Mouse (Mus musculus) stomach, embryonic 14.5 days (tissue): ENCODE data around the gene Polm. TPM values are rescaled to one million over a fixed set of nuclear protein-coding genes. Genes with fewer than 3 reads are reported as not detected.

ENCODE experiments used
- ATAC-seq: fragments of 200-750 bp; cut with Nextera tagmentation; 2 replicates; pipeline ENCODE4 v1.8.0; 2017; ENCODE audit warnings: low read depth, moderate TSS enrichment; ENCODE audit not compliant: insufficient number of reproducible peaks, insufficient read depth, low FRiP score
- H3K27ac ChIP-seq: fragments of 300-500 bp; sonication (generic); 2 replicates; pipeline ENCODE4 v1.5.1; 2014; ENCODE audit warnings: mild to moderate bottlenecking, low read length, moderate library complexity, mixed read lengths
- H3K27me3 ChIP-seq: fragments of 300-500 bp; sonication (generic); 2 replicates; pipeline ENCODE4 v1.6.1; 2014; ENCODE audit warnings: low read length, control low read depth, mixed read lengths; ENCODE audit not compliant: control insufficient read depth, insufficient read depth
- H3K36me3 ChIP-seq: fragments of 300-500 bp; sonication (generic); 2 replicates; pipeline ENCODE4 v1.6.1; 2014; ENCODE audit warnings: mild to moderate bottlenecking, control low read depth, low read length, moderate library complexity, mixed read lengths; ENCODE audit not compliant: control insufficient read depth, insufficient read depth
- H3K4me1 ChIP-seq: fragments of 300-500 bp; sonication (generic); 2 replicates; pipeline ENCODE4 v1.6.1; 2014; ENCODE audit warnings: low read length, control low read depth, mixed read lengths; ENCODE audit not compliant: control insufficient read depth, insufficient read depth
- H3K4me2 ChIP-seq: fragments of 300-500 bp; sonication (generic); replicated peaks from 2 replicates; pipeline ENCODE4 v1.6.1; 2014; ENCODE audit warnings: low read depth, low read length, control low read depth
- H3K4me3 ChIP-seq: fragments of 300-500 bp; sonication (generic); 2 replicates; pipeline ENCODE4 v1.5.1; 2014; ENCODE audit warnings: low read depth, low read length, control low read depth
- H3K9ac ChIP-seq: fragments of 300-500 bp; sonication (generic); replicated peaks from 2 replicates; pipeline ENCODE4 v1.6.1; 2014; ENCODE audit warnings: low read depth, mild to moderate bottlenecking, control low read depth, low read length, moderate library complexity, mixed read lengths
- H3K9me3 ChIP-seq: fragments of 300-500 bp; sonication (generic); 2 replicates; pipeline ENCODE4 v1.6.1; 2016; ENCODE audit warnings: low read depth, low read length, control low read depth; ENCODE audit not compliant: control insufficient read depth
- WGBS: fragments of 180-500 bp; shearing (Covaris S2); extraction: QIAGEN DNeasy Blood & Tissue Kit; methylation state at CpG from one replicate; pipeline ENCODE4 v1.1.7; 2014; 5-methylcytosine and 5-hydroxymethylcytosine counted together
- polyA plus RNA-seq: library from polyadenylated mRNA; unstranded; fragments of >200 nt; fragmentation: Nextera tagmentation; extraction: Ambion mirVana; gene quantifications from 2 replicates; pipeline ENCODE4 v1.2.1, GENCODE M21; 2014

Polm gene
- polyA plus RNA-seq, 1 experiment from 2014 or later = 10.3 TPM

DNA sequence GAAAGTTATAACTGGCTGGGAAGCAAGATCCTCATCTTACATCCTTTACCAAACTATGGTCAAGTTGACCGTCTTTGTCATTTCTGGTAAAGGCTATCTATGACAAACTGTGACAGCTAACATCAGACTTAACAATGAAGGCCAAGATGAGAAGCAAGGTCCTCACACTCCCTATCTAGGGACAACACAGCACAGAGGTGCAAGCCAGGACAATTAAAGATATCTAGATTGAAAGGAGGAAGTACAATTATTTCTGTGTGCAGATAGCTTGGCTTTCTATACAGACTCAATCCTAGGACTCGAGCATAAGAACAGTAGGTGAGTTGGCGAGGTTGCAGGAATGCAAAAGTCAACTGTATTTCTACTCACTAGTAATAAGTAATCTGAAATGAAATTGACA is 32.1 kb downstream of the Polm start:
- no peak for ATAC-seq
- Histone ChIP-seq H3K9me3 (no peaks in the 10 kb centered on the region), H3K4me1 (0 out of 2 replicates have a peak, but pooled peaks cover 7% of the 10 kb centered on the region), H3K4me3 (no peak overlapping the region), H3K27me3 (no peaks in the 10 kb centered on the region), H3K36me3 (no peaks in the 10 kb centered on the region; the same call in 1 of the 2 replicates), H3K4me2 (no peak overlapping the region), H3K9ac (no peak overlapping the region), H3K27ac (no peak overlapping the region)
- 75% methylated on average over 3 of the region's 3 CpGs for WGBS

DNA sequence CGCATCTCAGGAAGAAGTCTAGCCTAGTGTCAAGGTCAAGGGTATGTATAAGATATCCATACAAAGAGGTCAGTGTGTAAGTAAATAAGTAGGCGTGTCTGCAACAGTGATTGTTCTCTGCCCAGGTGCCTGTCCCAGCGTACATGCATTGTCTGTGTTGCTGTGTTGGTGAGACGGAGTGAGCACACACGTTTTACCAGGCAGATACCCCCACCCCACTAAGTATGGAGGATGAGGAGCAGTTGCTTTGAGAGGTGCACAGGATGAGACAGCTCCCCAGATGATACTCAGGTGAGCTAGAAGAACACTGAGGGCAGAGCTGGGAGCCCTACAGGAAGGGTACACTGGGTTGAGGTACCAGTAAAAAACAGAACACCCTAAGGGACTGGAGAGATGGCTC is 33.6 kb downstream of the Polm start:
- no peak overlapping the region for H3K27ac ChIP-seq
- ATAC-seq = no peak
- H3K4me1 ChIP-seq = 0 out of 2 replicates have a peak, but pooled peaks cover 7% of the 10 kb centered on the region
- H3K36me3 ChIP-seq = peaks cover 11% of the 10 kb centered on the region; the same call in 1 of the 2 replicates
- 56% methylated on average over 5 of the region's 5 CpGs for WGBS
- H3K4me2 ChIP-seq = no peak overlapping the region
- H3K4me3 ChIP-seq = no peak overlapping the region
- no peaks in the 10 kb centered on the region for H3K9me3 ChIP-seq
- no peaks in the 10 kb centered on the region for H3K27me3 ChIP-seq
- H3K9ac ChIP-seq = no peak overlapping the region

DNA sequence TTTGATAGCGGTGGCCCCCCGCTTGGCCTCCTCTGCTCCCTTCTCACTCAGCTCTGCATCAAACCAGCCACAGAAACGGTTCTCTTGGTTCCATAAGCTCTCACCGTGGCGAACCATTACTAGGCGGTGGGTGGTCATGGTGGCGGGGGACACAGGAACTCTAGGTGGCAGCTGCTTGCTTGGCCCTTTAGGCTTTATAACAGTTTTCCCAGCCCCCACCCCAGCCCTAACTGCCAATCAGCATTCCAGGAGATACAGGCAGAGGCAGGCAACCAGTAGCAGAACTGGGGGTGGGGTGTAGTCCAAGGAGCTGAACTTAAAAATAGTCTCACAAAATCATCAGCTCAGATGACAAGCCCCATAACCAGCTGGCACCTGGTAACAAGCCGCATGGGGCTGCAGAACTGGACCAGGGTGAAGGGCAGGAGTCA is 34.2 kb downstream of the Polm start, which contains the start of gene Pgam2:
TSS of gene Pgam2 (minus strand) at position 183 of the 431 bp plus-strand sequence.
- H3K9me3 ChIP-seq = no peaks in the 10 kb centered on the region
- H3K4me1 ChIP-seq = 0 out of 2 replicates have a peak, but pooled peaks cover 7% of the 10 kb centered on the region
- H3K4me2 ChIP-seq = no peak within 1 kb of the TSS
- no peak within 1 kb of the TSS for H3K9ac ChIP-seq
- no peak within 1 kb of the TSS for H3K27ac ChIP-seq
- peaks cover 15% of the 10 kb centered on the region; the same call in 1 of the 2 replicates for H3K36me3 ChIP-seq
- ATAC-seq = no peak
- 53% methylated on average over 8 of the region's 8 CpGs for WGBS
- H3K27me3 ChIP-seq = no peaks in the 10 kb centered on the region
- no peak within 1 kb of the TSS for H3K4me3 ChIP-seq

DNA sequence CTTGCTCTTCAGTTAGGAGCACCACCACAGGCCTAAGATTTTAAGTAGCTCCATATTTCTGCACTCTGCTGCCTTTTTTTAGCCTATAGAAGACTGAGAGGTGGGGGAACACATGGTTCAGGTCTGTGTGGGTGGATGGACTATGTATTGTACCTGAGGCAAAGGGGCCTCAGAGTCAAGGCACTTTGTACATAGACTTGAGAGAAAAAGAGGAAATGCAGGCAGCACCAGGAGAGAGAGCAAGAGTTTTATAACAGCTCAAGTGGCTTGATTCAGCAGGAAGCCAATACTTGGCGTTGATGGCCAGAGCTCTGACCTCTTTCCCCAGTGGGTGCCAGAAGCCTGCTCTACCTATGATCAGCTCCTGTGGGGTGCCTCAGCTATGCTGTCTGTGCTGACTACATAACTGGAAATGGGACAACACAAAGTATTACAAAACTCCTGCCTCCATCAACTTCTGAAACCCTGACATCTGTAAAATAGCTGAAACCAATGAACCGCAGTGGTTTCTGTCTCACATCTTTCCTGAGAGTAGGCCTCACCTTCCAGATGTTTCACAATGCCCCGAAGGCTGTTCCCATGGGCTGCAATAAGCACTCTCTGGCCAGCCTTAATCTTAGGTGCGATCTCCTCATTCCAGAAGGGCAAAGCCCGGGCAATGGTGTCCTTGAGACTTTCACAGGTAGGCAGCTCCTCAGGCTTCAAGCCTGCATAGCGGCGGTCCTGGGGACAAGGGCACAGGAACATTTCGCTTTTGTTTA is 35.2 kb downstream of the Polm start:
- Histone ChIP-seq H3K4me1 (0 out of 2 replicates have a peak, but pooled peaks cover 7% of the 10 kb centered on the region), H3K4me3 (no peak overlapping the region), H3K4me2 (no peak overlapping the region), H3K36me3 (peaks cover 21% of the 10 kb centered on the region), H3K9me3 (no peaks in the 10 kb centered on the region), H3K27me3 (no peaks in the 10 kb centered on the region), H3K9ac (no peak overlapping the region), H3K27ac (no peak overlapping the region)
- ATAC-seq = no peak
- 80% methylated on average over 8 of the region's 8 CpGs for WGBS

DNA sequence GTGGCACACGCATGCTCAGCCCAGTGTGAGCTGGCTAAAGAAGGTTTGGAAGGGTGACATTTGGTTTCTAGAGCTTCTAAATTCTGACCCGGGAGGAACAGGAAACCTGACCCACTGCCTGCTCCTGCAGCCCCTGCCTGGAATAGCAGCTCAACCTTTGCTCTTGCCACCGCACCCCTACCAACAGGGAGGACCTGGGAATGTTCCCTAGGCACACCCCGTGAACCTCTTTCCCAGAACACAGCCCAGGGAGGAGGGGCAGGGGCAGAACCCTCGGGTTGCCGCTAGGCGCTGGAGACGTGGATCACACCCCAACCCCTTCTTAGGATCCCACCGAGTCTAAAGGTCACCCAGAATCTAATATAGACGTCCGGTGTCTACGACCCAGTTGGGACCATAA is 35.8 kb downstream of the Polm start:
- no peaks in the 10 kb centered on the region for H3K9me3 ChIP-seq

DNA sequence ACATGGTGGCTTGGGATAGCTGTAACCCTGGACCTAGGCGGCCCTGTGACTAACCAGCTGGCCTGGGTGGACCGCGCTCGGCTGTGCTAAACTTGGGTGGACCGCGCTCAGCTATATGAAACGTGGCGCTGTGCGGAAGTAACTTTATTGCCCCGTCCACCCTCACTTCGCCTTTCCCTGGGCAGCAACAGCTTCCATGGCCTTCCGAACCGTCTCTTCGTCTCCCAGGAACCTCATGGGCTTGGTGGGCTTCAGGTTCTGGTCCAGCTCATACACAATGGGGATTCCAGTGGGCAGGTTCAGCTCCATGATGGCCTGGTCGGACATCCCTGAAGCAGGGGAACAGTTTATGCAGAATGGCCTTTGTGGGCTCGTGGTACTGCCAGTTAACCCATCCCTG is 36.3 kb downstream of the Polm start:
- Histone ChIP-seq H3K27me3 (no peaks in the 10 kb centered on the region), H3K4me2 (no peak overlapping the region), H3K9me3 (no peaks in the 10 kb centered on the region), H3K4me1 (0 out of 2 replicates have a peak, but pooled peaks cover 7% of the 10 kb centered on the region), H3K9ac (no peak overlapping the region), H3K27ac (no peak overlapping the region), H3K36me3 (peaks cover 32% of the 10 kb centered on the region), H3K4me3 (no peak overlapping the region)
- WGBS = 92% methylated on average over 16 of the region's 16 CpGs
- no peak for ATAC-seq

More for the DNA sequence above, 35.8 kb downstream of the Polm start:
- Histone ChIP-seq H3K4me1 (0 out of 2 replicates have a peak, but pooled peaks cover 7% of the 10 kb centered on the region), H3K4me3 (no peak overlapping the region), H3K4me2 (no peak overlapping the region), H3K9ac (no peak overlapping the region), H3K27me3 (no peaks in the 10 kb centered on the region), H3K27ac (no peak overlapping the region), H3K36me3 (peaks cover 28% of the 10 kb centered on the region)
- no peak for ATAC-seq
- 61% methylated on average over 12 of the region's 12 CpGs for WGBS

DNA sequence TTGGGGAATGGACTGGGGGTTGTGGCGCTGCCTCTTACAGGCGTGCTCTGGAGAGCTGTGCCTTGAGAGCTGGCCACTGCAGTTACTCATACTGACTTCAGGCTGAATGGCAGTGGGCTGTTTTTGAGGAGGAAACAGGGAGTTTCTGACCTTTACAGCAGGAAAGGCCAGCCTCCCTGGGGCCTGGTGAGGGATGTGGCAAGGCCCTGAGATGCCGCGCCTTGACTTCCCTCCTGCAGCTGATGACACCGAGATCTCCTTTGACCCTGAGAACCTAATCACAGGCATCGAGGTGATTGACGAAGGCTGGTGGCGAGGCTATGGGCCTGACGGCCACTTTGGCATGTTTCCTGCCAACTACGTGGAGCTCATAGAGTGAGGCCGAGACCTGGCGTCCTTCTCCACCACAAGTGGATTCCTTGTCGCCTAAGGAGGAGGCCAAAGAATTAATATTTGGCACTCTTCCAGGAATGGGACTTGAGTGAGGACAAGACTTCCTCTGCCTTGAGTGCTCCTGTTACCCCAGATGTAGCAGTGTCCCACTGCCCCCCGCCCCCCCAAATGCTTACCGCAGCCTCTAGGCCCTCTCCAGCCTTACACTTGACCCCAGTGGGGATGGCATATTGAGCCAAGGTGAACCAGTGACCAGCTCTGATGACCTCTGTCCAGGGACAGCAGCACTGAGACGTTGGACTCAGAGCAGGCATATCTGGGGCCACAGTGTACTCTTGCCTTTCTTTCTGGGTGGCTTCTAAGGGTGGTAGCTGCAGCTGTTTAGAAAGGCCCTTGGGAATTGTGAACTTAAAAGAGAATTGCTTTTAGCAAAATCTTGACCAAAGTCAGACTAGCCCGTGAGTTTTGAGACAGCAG is 38.0 kb downstream of the Polm start:
- H3K4me1 ChIP-seq = 0 out of 2 replicates have a peak, but pooled peaks cover 7% of the 10 kb centered on the region
- H3K4me2 ChIP-seq = no peak overlapping the region
- H3K27me3 ChIP-seq = no peaks in the 10 kb centered on the region
- H3K27ac ChIP-seq = no peak overlapping the region
- WGBS = 75% methylated on average over 17 of the region's 17 CpGs
- no peaks in the 10 kb centered on the region for H3K9me3 ChIP-seq
- no peak for ATAC-seq
- H3K9ac ChIP-seq = no peak overlapping the region
- no peak overlapping the region for H3K4me3 ChIP-seq
- peaks cover 48% of the 10 kb centered on the region for H3K36me3 ChIP-seq

DNA sequence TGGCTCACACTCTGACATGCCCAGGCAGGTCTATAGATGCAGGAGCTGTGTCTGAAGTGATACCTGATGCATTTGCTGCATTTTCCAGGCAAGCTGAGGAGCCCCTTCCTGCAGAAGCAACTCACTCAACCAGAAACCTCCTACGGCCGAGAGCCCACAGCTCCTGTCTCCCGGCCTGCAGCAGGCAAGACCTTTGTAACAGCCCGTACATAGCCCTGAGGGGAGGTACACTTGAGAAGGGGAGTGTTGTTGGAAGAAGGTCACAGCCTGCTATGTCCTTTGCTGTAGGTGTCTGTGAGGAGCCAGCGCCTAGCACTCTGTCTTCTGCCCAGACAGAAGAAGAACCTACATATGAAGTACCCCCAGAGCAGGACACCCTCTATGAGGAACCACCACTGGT is 39.9 kb downstream of the Polm start:
- Histone ChIP-seq H3K36me3 (peaks cover 61% of the 10 kb centered on the region), H3K27me3 (no peaks in the 10 kb centered on the region), H3K9me3 (no peaks in the 10 kb centered on the region), H3K4me1 (no peaks in the 10 kb centered on the region), H3K4me3 (no peak overlapping the region), H3K9ac (no peak overlapping the region), H3K4me2 (no peak overlapping the region), H3K27ac (no peak overlapping the region)
- no peak for ATAC-seq
- WGBS = 93% methylated on average over 5 of the region's 5 CpGs
